In the genomic region with DNA sequence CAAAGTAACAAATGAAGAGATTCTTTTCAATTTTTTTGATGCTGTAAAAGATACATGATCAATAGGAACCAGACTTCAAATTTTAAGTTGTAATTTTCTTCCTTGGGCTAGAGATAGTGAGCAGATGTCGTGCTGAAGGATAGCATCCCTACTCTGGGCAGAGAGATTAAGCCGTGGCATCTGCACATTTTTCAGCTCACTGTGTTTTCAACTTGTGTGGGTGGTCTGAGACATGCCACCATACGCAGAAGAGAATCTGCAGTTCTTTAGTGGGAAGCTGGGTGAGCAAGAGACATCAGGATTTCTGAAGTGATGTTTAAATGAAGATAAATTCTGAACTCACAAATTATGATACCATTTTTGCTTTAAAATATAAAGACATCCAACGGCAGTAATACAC, we compare ENCODE assay signal across 30 mouse cellular contexts. TPM values are rescaled to one million over a fixed set of nuclear protein-coding genes. Genes with fewer than 3 reads are reported as not detected.
DNase-seq lines count a peak whose midpoint lies in the region; ATAC-seq and TF ChIP-seq lines count a peak whose summit lies in the region.
"Had no signal": no experiment of that assay in that cellular context is flagged by ENCODE, and none has a peak within 500 bp of the region (broad histone marks: within the 10 kb centered on the region; RNA-seq: fewer than 3 reads in every experiment).

No protein-coding gene starts in this region.

- no peak overlapping the region for H3K27ac ChIP-seq in left cerebral cortex, adult 2 months
- H3K27ac ChIP-seq: embryonic facial prominence, embryonic 13.5 days; forebrain, embryonic 10.5 days; forebrain, embryonic 15.5 days; heart, embryonic 13.5 days; hindbrain, embryonic 14.5 days; limb, embryonic 10.5 days; limb, embryonic 15.5 days; liver, embryonic 13.5 days; stomach, embryonic 15.5 days had no signal

- intact Hi-C loops in left cerebral cortex, adult 2 months (cut with DNase I) = no loop called here
- intact Hi-C loops in left cerebral cortex, postnatal 4 days (cut with DNase I) = no loop called here
- intact Hi-C loops in left cerebral cortex, postnatal 14 days (cut with DNase I) = no loop called here

- DNase-seq in frontal cortex, postnatal 36 days (ENCODE audit: low spot score in 2 of 2) = peak; percentile 32 to 69
- DNase-seq in frontal cortex, postnatal 14 days (ENCODE audit: low spot score in 2 of 2) = no peak
- DNase-seq in left cerebral cortex, adult 2 months (ENCODE audit: extremely low spot score in 1 of 2, low spot score in 2 of 2) = peak; percentile 27 to 30
- DNase-seq in left cerebral cortex, postnatal 4 days = no peak
- peak; percentile 32 to 34 for DNase-seq in layer of hippocampus, adult 8-10 months (ENCODE audit: low spot score in 2 of 2)
- DNase-seq in left cerebral cortex, postnatal 14 days (ENCODE audit: low spot score in 2 of 2) = peak; percentile 32 to 66
- DNase-seq in lung, adult 18-20 months = no peak
- DNase-seq: adrenal gland, postnatal 25 days; cerebellum, adult 18-20 months; cerebellum, postnatal 10 days; heart, postnatal 10 days; kidney, adult 9 months; kidney, postnatal 10 days; liver, embryonic 13.5 days; lung, adult 2 months; lung, postnatal 10 days; midbrain, embryonic 14.5 days; retina, postnatal 1 day; thymus, postnatal 14 days had no signal

- ATAC-seq in activated CD4-positive, CD25-positive, alpha-beta regulatory T cell, adult 4 months = no peak
- ATAC-seq: forebrain, embryonic 15.5 days; intestine, postnatal 0 days; Patski had no signal

- H3K4me3 ChIP-seq in left cerebral cortex, adult 2 months = no peak overlapping the region
- H3K4me3 ChIP-seq: embryonic facial prominence, embryonic 13.5 days; forebrain, embryonic 10.5 days; forebrain, embryonic 15.5 days; heart, embryonic 13.5 days; limb, embryonic 10.5 days; limb, embryonic 15.5 days; liver, embryonic 13.5 days; stomach, embryonic 15.5 days had no signal

- no peak; the same call in 1 of the 2 replicates for TF ChIP-seq CTCF in left cerebral cortex, adult 2 months (IDR thresholded peaks at IDR 0.05)

RNA-seq across cellular contexts. Expression of a gene that starts 19.4 kb away (rescaled TPM):
- total RNA-seq in left cerebral cortex, adult 2 months (2021) = 10 to 100 TPM; 26.0 to 27.3 TPM
- 10 to 100 TPM; 40.9 to 43.2 TPM for total RNA-seq in left cerebral cortex, postnatal 4 days (2021)
- total RNA-seq in layer of hippocampus, adult 8-10 months (2022) = 10 to 100 TPM; 26.3 to 29.4 (median 26.8) TPM
- 10 to 100 TPM; 22.6 to 27.0 TPM for total RNA-seq in left cerebral cortex, postnatal 14 days (2021)
- polyA plus RNA-seq in activated CD4-positive, CD25-positive, alpha-beta regulatory T cell, adult 4 months (2017; shearing (Covaris generic)) = 100 to 1,000 TPM; 203 to 267 TPM

RNA-seq across cellular contexts. Expression of a gene that starts 54.4 kb away (rescaled TPM):
- total RNA-seq in left cerebral cortex, adult 2 months (2021) = 10 to 100 TPM; 15.9 to 16.5 TPM
- total RNA-seq in left cerebral cortex, postnatal 4 days (2021) = 10 to 100 TPM; 20.3 to 21.3 TPM
- total RNA-seq in layer of hippocampus, adult 8-10 months (2022) = 10 to 100 TPM; 11.8 to 15.0 (median 13.5) TPM
- total RNA-seq in left cerebral cortex, postnatal 14 days (2021) = 10 to 100 TPM; 10.3 to 10.8 TPM
- 1 to 10 TPM; 3.0 to 3.3 TPM for polyA plus RNA-seq in activated CD4-positive, CD25-positive, alpha-beta regulatory T cell, adult 4 months (2017; shearing (Covaris generic))

Comparison
In these comparisons a context has a peak if more than half of its experiments do, and no peak if none do; other contexts are left out.
1. DNase-seq: peak in frontal cortex, postnatal 36 days (2 of 2), left cerebral cortex, adult 2 months (2 of 2), layer of hippocampus, adult 8-10 months (2 of 2) and left cerebral cortex, postnatal 14 days (2 of 2); none in frontal cortex, postnatal 14 days (0 of 2), left cerebral cortex, postnatal 4 days (single experiment) and lung, adult 18-20 months (0 of 2).